Mouse (Mus musculus) hindbrain, embryonic 15.5 days (tissue): ENCODE results near the gene Acsm1. TPM values are rescaled to one million over a fixed set of nuclear protein-coding genes. Genes with fewer than 3 reads are reported as not detected.
"Not testable (repeated sequence)": the region's sequence is repeated elsewhere in the genome, so short reads cannot be mapped to it uniquely, and the experiment has no call there.

Source experiments
- ATAC-seq: fragments of 200-750 bp; cut with Nextera tagmentation; 2 replicates; pipeline ENCODE4 v1.8.0; 2017; ENCODE audit warnings: low read depth, moderate number of reproducible peaks, moderate TSS enrichment; ENCODE audit not compliant: low FRiP score
- H3K27ac ChIP-seq: fragments of 300-500 bp; sonication (generic); replicated peaks from 2 replicates; pipeline ENCODE4 v1.5.1; 2015; ENCODE audit warnings: mild to moderate bottlenecking, inconsistent platforms
- H3K27me3 ChIP-seq: fragments of 300-500 bp; sonication (generic); 2 replicates; pipeline ENCODE4 v1.6.1; 2015; ENCODE audit warnings: control low read depth, inconsistent platforms
- H3K36me3 ChIP-seq: fragments of 300-500 bp; sonication (generic); 2 replicates; pipeline ENCODE4 v1.6.1; 2015; ENCODE audit warnings: control low read depth, inconsistent platforms
- H3K4me1 ChIP-seq: fragments of 300-500 bp; sonication (generic); replicated peaks from 2 replicates; pipeline ENCODE4 v1.6.1; 2015; ENCODE audit warnings: control low read depth, inconsistent platforms
- H3K4me2 ChIP-seq: fragments of 300-500 bp; sonication (generic); 2 replicates; pipeline ENCODE4 v1.6.1; 2015; ENCODE audit warnings: moderate library complexity, mild to moderate bottlenecking, inconsistent platforms
- H3K4me3 ChIP-seq: fragments of 300-500 bp; sonication (generic); 2 replicates; pipeline ENCODE4 v1.5.1; 2015; ENCODE audit warnings: mild to moderate bottlenecking, inconsistent platforms
- H3K9ac ChIP-seq: fragments of 300-500 bp; sonication (generic); 2 replicates; pipeline ENCODE4 v1.6.1; 2015; ENCODE audit warnings: inconsistent platforms
- H3K9me3 ChIP-seq: fragments of 300-500 bp; sonication (generic); 2 replicates; pipeline ENCODE4 v1.6.1; 2016; ENCODE audit warnings: control low read depth, inconsistent platforms
- WGBS: fragments of 180-500 bp; shearing (Covaris S2); methylation state at CpG from one replicate; pipeline ENCODE4 v1.1.7; 2015; 5-methylcytosine and 5-hydroxymethylcytosine counted together
- polyA plus RNA-seq: library from polyadenylated mRNA; unstranded; fragments of >200 nt; fragmentation: Nextera tagmentation; extraction: Ambion mirVana; gene quantifications from 2 replicates; pipeline ENCODE4 v1.2.1, GENCODE M21; 2015

The Acsm1 gene
- not detected in 2 replicates for polyA plus RNA-seq

- H3K9ac ChIP-seq = no peak within 1 kb of the TSS
- no peaks in the 10 kb centered on the region for H3K4me1 ChIP-seq
- no peaks in the 10 kb centered on the region for H3K9me3 ChIP-seq
- 90% methylated on average over 5 of the region's 5 CpGs for WGBS
- H3K4me3 ChIP-seq = no peak within 1 kb of the TSS
- H3K27ac ChIP-seq = no peak within 1 kb of the TSS
- H3K4me2 ChIP-seq = no peak within 1 kb of the TSS
- no peaks in the 10 kb centered on the region for H3K36me3 ChIP-seq
- no peaks in the 10 kb centered on the region for H3K27me3 ChIP-seq
- no peak for ATAC-seq
Observed at GRCm38 (mm10) chr7:119606664-119607076, at the start of gene Acsm1. Gene Acsm1, plus strand, starts transcription at chr7:119607026.

- Histone ChIP-seq H3K4me3 (no peak overlapping the region), H3K9ac (no peak overlapping the region), H3K36me3 (no peaks in the 10 kb centered on the region), H3K27me3 (no peaks in the 10 kb centered on the region), H3K4me2 (no peak overlapping the region), H3K4me1 (no peaks in the 10 kb centered on the region), H3K27ac (no peak overlapping the region), H3K9me3 (no peaks in the 10 kb centered on the region)
- no peak for ATAC-seq
- 81% methylated on average over 3 of the region's 3 CpGs for WGBS
Observed at GRCm38 (mm10) chr7:119559789-119560451, 46.9 kb upstream of the Acsm1 start.

- no peak overlapping the region for H3K4me3 ChIP-seq
- H3K4me1 ChIP-seq = no peaks in the 10 kb centered on the region
- 85% methylated on average over 3 of the region's 3 CpGs for WGBS
Observed at GRCm38 (mm10) chr7:119560452-119560835, 46.4 kb upstream of the Acsm1 start.

GRCm38 (mm10) chr7:119561441-119561840 is 45.4 kb upstream of the Acsm1 start:
- H3K27ac ChIP-seq = no peak overlapping the region
- H3K4me2 ChIP-seq = no peak overlapping the region
- no peaks in the 10 kb centered on the region for H3K27me3 ChIP-seq
- no peak overlapping the region for H3K4me3 ChIP-seq
- no peaks in the 10 kb centered on the region for H3K36me3 ChIP-seq
- ATAC-seq = no peak
- H3K4me1 ChIP-seq = no peaks in the 10 kb centered on the region
- H3K9ac ChIP-seq = no peak overlapping the region
- 57% methylated on average over 4 of the region's 4 CpGs for WGBS
- H3K9me3 ChIP-seq = no peaks in the 10 kb centered on the region

More at GRCm38 (mm10) chr7:119560452-119560835, 46.4 kb upstream of the Acsm1 start:
- no peak for ATAC-seq
- H3K36me3 ChIP-seq = no peaks in the 10 kb centered on the region
- no peak overlapping the region for H3K4me2 ChIP-seq
- no peaks in the 10 kb centered on the region for H3K9me3 ChIP-seq
- no peak overlapping the region for H3K9ac ChIP-seq
- no peaks in the 10 kb centered on the region for H3K27me3 ChIP-seq
- H3K27ac ChIP-seq = no peak overlapping the region

GRCm38 (mm10) chr7:119562476-119562875 is 44.4 kb upstream of the Acsm1 start:
- not testable (repeated sequence) for H3K27me3 ChIP-seq, H3K27ac ChIP-seq, H3K4me3 ChIP-seq, ATAC-seq, H3K36me3 ChIP-seq, H3K4me2 ChIP-seq, H3K4me1 ChIP-seq, H3K9me3 ChIP-seq, H3K9ac ChIP-seq
- WGBS = 91% methylated on average over 2 of the region's 2 CpGs

- 89% methylated on average over 3 of the region's 3 CpGs for WGBS
Observed at GRCm38 (mm10) chr7:119594530-119595107, 12.2 kb upstream of the Acsm1 start.

GRCm38 (mm10) chr7:119595306-119595705 is 11.5 kb upstream of the Acsm1 start:
- H3K4me2 ChIP-seq = no peak overlapping the region
- no peaks in the 10 kb centered on the region for H3K36me3 ChIP-seq
- H3K4me1 ChIP-seq = no peaks in the 10 kb centered on the region
- H3K27ac ChIP-seq = no peak overlapping the region
- no peaks in the 10 kb centered on the region for H3K27me3 ChIP-seq
- 28% methylated on average over 1 of the region's 1 CpGs for WGBS
- no peak for ATAC-seq
- no peaks in the 10 kb centered on the region for H3K9me3 ChIP-seq
- no peak overlapping the region for H3K4me3 ChIP-seq
- H3K9ac ChIP-seq = no peak overlapping the region

More at GRCm38 (mm10) chr7:119594530-119595107, 12.2 kb upstream of the Acsm1 start:
- H3K4me2 ChIP-seq = no peak overlapping the region
- H3K4me1 ChIP-seq = no peaks in the 10 kb centered on the region
- H3K9me3 ChIP-seq = no peaks in the 10 kb centered on the region
- no peak overlapping the region for H3K27ac ChIP-seq
- no peak for ATAC-seq
- no peak overlapping the region for H3K9ac ChIP-seq
- H3K4me3 ChIP-seq = no peak overlapping the region
- no peaks in the 10 kb centered on the region for H3K27me3 ChIP-seq
- H3K36me3 ChIP-seq = no peaks in the 10 kb centered on the region

GRCm38 (mm10) chr7:119596536-119596935 is 10.3 kb upstream of the Acsm1 start:
- H3K4me3 ChIP-seq = no peak overlapping the region
- H3K9me3 ChIP-seq = no peaks in the 10 kb centered on the region
- H3K4me2 ChIP-seq = no peak overlapping the region
- H3K27me3 ChIP-seq = no peaks in the 10 kb centered on the region
- no peak overlapping the region for H3K27ac ChIP-seq
- no peaks in the 10 kb centered on the region for H3K36me3 ChIP-seq
- H3K4me1 ChIP-seq = no peaks in the 10 kb centered on the region
- no peak overlapping the region for H3K9ac ChIP-seq
- 69% methylated on average over 2 of the region's 2 CpGs for WGBS
- ATAC-seq = no peak

- Histone ChIP-seq H3K36me3 (no peaks in the 10 kb centered on the region), H3K27ac (no peak overlapping the region), H3K4me3 (no peak overlapping the region), H3K9ac (no peak overlapping the region), H3K9me3 (no peaks in the 10 kb centered on the region), H3K4me1 (no peaks in the 10 kb centered on the region), H3K27me3 (no peaks in the 10 kb centered on the region), H3K4me2 (no peak overlapping the region)
- 88% methylated on average over 2 of the region's 2 CpGs for WGBS
- no peak for ATAC-seq
Observed at GRCm38 (mm10) chr7:119601195-119601953, 5.5 kb upstream of the Acsm1 start.

- ATAC-seq = no peak
- WGBS = 81% methylated on average over 1 of the region's 1 CpGs
Observed at GRCm38 (mm10) chr7:119601954-119602317, 4.9 kb upstream of the Acsm1 start.

GRCm38 (mm10) chr7:119604903-119605483 is 1.8 kb upstream of the Acsm1 start:
- Histone ChIP-seq H3K27ac (no peak overlapping the region), H3K36me3 (no peaks in the 10 kb centered on the region), H3K27me3 (no peaks in the 10 kb centered on the region), H3K4me1 (no peaks in the 10 kb centered on the region), H3K4me2 (no peak overlapping the region), H3K9me3 (no peaks in the 10 kb centered on the region), H3K4me3 (no peak overlapping the region), H3K9ac (no peak overlapping the region)
- ATAC-seq = no peak
- 89% methylated on average over 2 of the region's 2 CpGs for WGBS

More at GRCm38 (mm10) chr7:119601954-119602317, 4.9 kb upstream of the Acsm1 start:
- no peak overlapping the region for H3K4me2 ChIP-seq
- no peak overlapping the region for H3K4me3 ChIP-seq
- no peak overlapping the region for H3K27ac ChIP-seq
- no peaks in the 10 kb centered on the region for H3K9me3 ChIP-seq
- H3K36me3 ChIP-seq = no peaks in the 10 kb centered on the region
- no peaks in the 10 kb centered on the region for H3K4me1 ChIP-seq
- no peaks in the 10 kb centered on the region for H3K27me3 ChIP-seq
- H3K9ac ChIP-seq = no peak overlapping the region
